Mouse (Mus musculus): ENCODE data around the gene Hes6. TPM values are rescaled to one million over a fixed set of nuclear protein-coding genes. Genes with fewer than 3 reads are reported as not detected.

The Hes6 gene
- total RNA-seq, 2 experiments from 2014 or later: 61.6 to 65.6 TPM

Other genes with a start within 250 kb of the Hes6 start
- 10 to 100 TPM; 12.3 to 14.3 TPM for gene Ramp1, start 234.2 kb downstream of the Hes6 start, total RNA-seq (2021)
- gene Ube2f, start 163.7 kb downstream of the Hes6 start, total RNA-seq (2021): 10 to 100 TPM; 44.5 to 48.4 TPM
- 10 to 100 TPM in 1 of 2 experiments, 1 to 10 TPM in 1; 9.2 to 11.3 TPM for gene Scly, start 115.7 kb downstream of the Hes6 start, total RNA-seq (2021)
- under 1 TPM in 1 of 2 experiments, not detected in 1; 0.14 TPM for gene Espnl, start 92.0 kb downstream of the Hes6 start, total RNA-seq (2021)
- gene Klhl30, start 63.0 kb downstream of the Hes6 start, total RNA-seq (2021): not detected
- under 1 TPM; 0.22 to 0.32 TPM for gene Erfe, start 47.6 kb downstream of the Hes6 start, total RNA-seq (2021)
- 10 to 100 TPM; 84.7 to 89.3 TPM for gene Ilkap, start 15.2 kb downstream of the Hes6 start, total RNA-seq (2021)
- gene Per2, start 45.3 kb upstream of the Hes6 start, total RNA-seq (2021): 10 to 100 TPM in 1 of 2 experiments, 1 to 10 TPM in 1; 8.4 to 10.7 TPM
- gene Traf3ip1, start 80.6 kb upstream of the Hes6 start, total RNA-seq (2021): 10 to 100 TPM; 15.4 to 16.1 TPM
- gene Asb1, start 126.5 kb upstream of the Hes6 start, total RNA-seq (2021): 10 to 100 TPM; 30.4 to 34.6 TPM